Mouse (Mus musculus): ENCODE data around the gene Cnpy2.

GRCm38 (mm10) chr10:128336597-128336996 is 14.3 kb downstream of the Cnpy2 start:
- TF ChIP-seq TAL1 (conservative IDR thresholded peaks at IDR 0.05; ENCODE audit: low read depth, low read length) (peak; percentile 51), CTCF (IDR thresholded peaks at IDR 0.05; ENCODE audit: low read depth, low read length) (no peak)

Measured in G1E (cell line).